Mouse (Mus musculus) CH12.LX (cell line): ENCODE data around the gene Ulk4. TPM values are rescaled to one million over a fixed set of nuclear protein-coding genes. Genes with fewer than 3 reads are reported as not detected.

ENCODE experiments used
- DNase-seq: peaks from one replicate; pipeline ENCODE4 v3.0.0-alpha.2; 2013; ENCODE audit errors: extremely low read depth
- H3K27ac ChIP-seq: 2 replicates; pipeline ENCODE4 v1.5.1; 2012; ENCODE audit warnings: low read depth, mild to moderate bottlenecking, control low read depth, moderate library complexity; ENCODE audit not compliant: insufficient read depth
- H3K27me3 ChIP-seq: replicated peaks from 2 replicates; pipeline ENCODE3; 2012; ENCODE audit warnings: inconsistent platforms
- H3K36me3 ChIP-seq, 2 experiments: replicated peaks in 1 of 2; 2 replicates each; pipeline versions ENCODE3 to v1.6.1; 2012; ENCODE audit warnings: inconsistent platforms in 1 of 2, low read length in 1 of 2, mild to moderate bottlenecking in 1 of 2, mixed read lengths in 1 of 2, moderate library complexity in 1 of 2; ENCODE audit not compliant: control insufficient read depth in 1 of 2, insufficient read depth in 1 of 2
- H3K4me1 ChIP-seq, 2 experiments: 2 replicates each; pipeline ENCODE4 v1.6.1; 2012; ENCODE audit warnings: inconsistent platforms in 1 of 2, moderate library complexity in 1 of 2; ENCODE audit not compliant: insufficient read depth in 2 of 2, control insufficient read depth in 1 of 2
- H3K4me2 ChIP-seq: 2 replicates; pipeline ENCODE4 v1.6.1; 2012; ENCODE audit warnings: low read depth, mild to moderate bottlenecking, control low read depth; ENCODE audit not compliant: poor library complexity, insufficient read depth, severe bottlenecking
- H3K4me3 ChIP-seq, 3 experiments: fragments of 150-350 bp in 1 of 3; sonication (generic) in 1 of 3; replicated peaks in 1 of 3; 2 replicates each; pipeline versions ENCODE3 to v1.5.1; 2011 to 2012; ENCODE audit warnings: low read depth in 2 of 3, low read length in 2 of 3, mild to moderate bottlenecking in 2 of 3, moderate library complexity in 2 of 3, control low read depth in 1 of 3, improper control_type of control experiment in 1 of 3, inconsistent platforms in 1 of 3, mixed read lengths in 1 of 3; ENCODE audit not compliant: poor library complexity in 1 of 3
- H3K79me2 ChIP-seq: replicated peaks from 2 replicates; pipeline ENCODE4 v1.6.1; 2012; ENCODE audit warnings: mild to moderate bottlenecking, moderate library complexity; ENCODE audit not compliant: control insufficient read depth, poor library complexity, insufficient read depth, severe bottlenecking; ENCODE audit errors: extremely low read depth
- H3K9ac ChIP-seq: 2 replicates; pipeline ENCODE4 v1.6.1; 2012; ENCODE audit warnings: low read depth, mild to moderate bottlenecking, control low read depth, moderate library complexity; ENCODE audit not compliant: insufficient read depth
- H3K9me3 ChIP-seq: replicated peaks from 2 replicates; pipeline ENCODE3; 2012; ENCODE audit warnings: low read length, inconsistent platforms, mixed read lengths
- BHLHE40 ChIP-seq: IDR thresholded peaks from 2 replicates; pipeline ENCODE4 v1.6.1; 2011; ENCODE audit warnings: mild to moderate bottlenecking, low read depth, low read length, improper control_type of control experiment
- CHD1 ChIP-seq: IDR thresholded peaks from 2 replicates; pipeline ENCODE4 v1.6.1; 2012; ENCODE audit warnings: low read depth, low read length, improper control_type of control experiment, inconsistent platforms
- CTCF ChIP-seq, 2 experiments: IDR thresholded peaks in 1 of 2; conservative IDR thresholded peaks in 1 of 2; 2 replicates each; pipeline ENCODE4 v1.5.1; 2011 to 2012; ENCODE audit warnings: low read depth in 2 of 2, low read length in 2 of 2, improper control_type of control experiment in 1 of 2, inconsistent platforms in 1 of 2, mild to moderate bottlenecking in 1 of 2, moderate library complexity in 1 of 2
- HCFC1 ChIP-seq: IDR thresholded peaks from 2 replicates; pipeline ENCODE4 v1.6.1; 2012; ENCODE audit warnings: low read depth, mild to moderate bottlenecking, inconsistent platforms, low read length, improper control_type of control experiment
- JUND ChIP-seq: conservative IDR thresholded peaks from 2 replicates; pipeline ENCODE4 v1.6.1; 2011; ENCODE audit warnings: low read depth, low read length, improper control_type of control experiment
- KAT2A ChIP-seq: IDR thresholded peaks from 2 replicates; pipeline ENCODE4 v1.6.1; 2012; ENCODE audit warnings: low read length, improper control_type of control experiment, inconsistent platforms; ENCODE audit not compliant: insufficient replicate concordance
- MAZ ChIP-seq: IDR thresholded peaks from 2 replicates; pipeline ENCODE4 v1.6.1; 2012; ENCODE audit warnings: low read depth, mild to moderate bottlenecking, inconsistent platforms, low read length, improper control_type of control experiment, moderate library complexity
- MYC ChIP-seq: IDR thresholded peaks from 2 replicates; pipeline ENCODE4 v1.6.1; 2011; ENCODE audit warnings: low read depth, mild to moderate bottlenecking, improper control_type of control experiment, low read length
- NRF1 ChIP-seq: IDR thresholded peaks from 2 replicates; pipeline ENCODE4 v1.6.1; 2014; ENCODE audit warnings: low read depth, mild to moderate bottlenecking, inconsistent platforms, low read length, improper control_type of control experiment, moderate library complexity
- POLR2AphosphoS2 ChIP-seq: IDR thresholded peaks from 2 replicates; pipeline ENCODE4 v1.6.1; 2011; ENCODE audit warnings: low read depth, low read length, improper control_type of control experiment
- RAD21 ChIP-seq: IDR thresholded peaks from 2 replicates; pipeline ENCODE4 v1.6.1; 2011; ENCODE audit warnings: low read depth, mild to moderate bottlenecking, low read length, improper control_type of control experiment, moderate library complexity
- RCOR1 ChIP-seq: conservative IDR thresholded peaks from 2 replicates; pipeline ENCODE4 v1.6.1; 2012; ENCODE audit warnings: low read depth, mild to moderate bottlenecking, inconsistent platforms, low read length, improper control_type of control experiment
- SIN3A ChIP-seq: IDR thresholded peaks from 2 replicates; pipeline ENCODE4 v1.6.1; 2012; ENCODE audit warnings: low read length, improper control_type of control experiment, inconsistent platforms
- TBP ChIP-seq: conservative IDR thresholded peaks from 2 replicates; pipeline ENCODE4 v1.6.1; 2011; ENCODE audit warnings: low read depth, low read length, improper control_type of control experiment
- TCF12 ChIP-seq: IDR thresholded peaks from 2 replicates; pipeline ENCODE4 v1.6.1; 2014; ENCODE audit warnings: low read depth, mild to moderate bottlenecking, inconsistent platforms, low read length, improper control_type of control experiment
- UBTF ChIP-seq: IDR thresholded peaks from 2 replicates; pipeline ENCODE4 v1.6.1; 2012; ENCODE audit warnings: low read depth, mild to moderate bottlenecking, inconsistent platforms, low read length, improper control_type of control experiment, moderate library complexity
- USF2 ChIP-seq: conservative IDR thresholded peaks from 2 replicates; pipeline ENCODE4 v1.6.1; 2011; ENCODE audit warnings: low read depth, low read length, improper control_type of control experiment
- ZC3H11A ChIP-seq: IDR thresholded peaks from 2 replicates; pipeline ENCODE4 v1.6.1; 2012; ENCODE audit warnings: low read depth, mild to moderate bottlenecking, inconsistent platforms, low read length, improper control_type of control experiment
- ZKSCAN1 ChIP-seq: IDR thresholded peaks from 2 replicates; pipeline ENCODE4 v1.6.1; 2012; ENCODE audit warnings: low read depth, inconsistent platforms, low read length, improper control_type of control experiment, borderline replicate concordance
- ZMIZ1 ChIP-seq: IDR thresholded peaks from 2 replicates; pipeline ENCODE4 v1.6.1; 2012; ENCODE audit warnings: low read depth, mild to moderate bottlenecking, inconsistent platforms, low read length, improper control_type of control experiment
- ZNF384 ChIP-seq: IDR thresholded peaks from 2 replicates; pipeline ENCODE4 v1.6.1; 2012; ENCODE audit warnings: low read depth, low read length, improper control_type of control experiment, inconsistent platforms
- dilution Hi-C: fragments of 300-500 bp; cut with MboI; formaldehyde crosslinking; loops from 2 replicates; pipeline ENCODE4 v1.14.3; 2020; ENCODE audit warnings: low sequenced_read_pairs; ENCODE audit not compliant: extremely low pct_unique_long_range_greater_than_20kb, extremely low pct_ligation_motif_present
- in situ Hi-C: fragments of 300-500 bp; cut with MboI; formaldehyde crosslinking; loops from 3 replicates; pipeline ENCODE4 v1.14.3; 2019; ENCODE audit warnings: low sequenced_read_pairs, low pct_ligation_motif_present, low pct_unique_long_range_greater_than_20kb, mixed read lengths
- polyA plus RNA-seq: library from polyadenylated mRNA; unstranded; fragments of >175 nt; gene quantifications from 2 replicates; pipeline ENCODE4 v1.2.1, GENCODE M21; 2012; ENCODE audit warnings: low read depth; ENCODE audit not compliant: insufficient read length
- total RNA-seq, 2 experiments: library from RNA; depleted of rRNA; stranded (reverse); fragments of 300-350 nt in 1 of 2; fragments of >200 nt in 1 of 2; gene quantifications; 2 replicates each; pipeline ENCODE4 v1.2.3; 2012 to 2014

Ulk4 gene
- total and polyA plus RNA-seq, 3 experiments: 1.6 to 25.8 (median 18.5) TPM

GRCm38 (mm10) chr9:121153276-121153675 is 123.7 kb downstream of the Ulk4 start:
- in situ Hi-C loops: no loop called here
- Histone ChIP-seq H3K4me1 (no peaks in the 10 kb centered on the region; a peak in 1 of 4 replicates), H3K4me2 (no peak overlapping the region), H3K27ac (no peak overlapping the region), H3K27me3 (no peaks in the 10 kb centered on the region), H3K79me2 (no peaks in the 10 kb centered on the region), H3K36me3 (peaks cover 0 to 47% of the 10 kb centered on the region in 2 experiments), H3K9ac (no peak overlapping the region), H3K4me3 (no peak overlapping the region), H3K9me3 (no peaks in the 10 kb centered on the region)
- dilution Hi-C loops: no loop called here
- TF ChIP-seq USF2: no peak
- TF ChIP-seq MYC: no peak
- no peak for TF ChIP-seq KAT2A
- no peak for TF ChIP-seq RCOR1
- no peak for TF ChIP-seq CTCF (conservative IDR thresholded peaks at IDR 0.05 in 1 of 2, IDR thresholded peaks at IDR 0.05 in 1 of 2; ENCODE audit: low read depth in 2 of 2, low read length in 2 of 2)
- no peak for TF ChIP-seq UBTF
- TF ChIP-seq SIN3A: no peak
- no peak for TF ChIP-seq HCFC1
- no peak for TF ChIP-seq NRF1
- no peak for TF ChIP-seq ZKSCAN1
- no peak for TF ChIP-seq BHLHE40
- no peak for TF ChIP-seq ZMIZ1
- no peak for TF ChIP-seq ZNF384
- no peak for TF ChIP-seq MAZ
- TF ChIP-seq POLR2AphosphoS2: no peak
- no peak for TF ChIP-seq ZC3H11A
- no peak for TF ChIP-seq JUND
- no peak for TF ChIP-seq TCF12
- no peak for TF ChIP-seq RAD21
- no peak for TF ChIP-seq TBP
- no peak for DNase-seq

- H3K9ac ChIP-seq: no peak overlapping the region
- peaks cover 2% of the 10 kb centered on the region in 2 experiments; a peak in 2 of 4 replicates for H3K4me1 ChIP-seq
- H3K36me3 ChIP-seq: peaks cover 5 to 55% of the 10 kb centered on the region in 2 experiments
- dilution Hi-C loops: no loop called here
- H3K79me2 ChIP-seq: no peaks in the 10 kb centered on the region
- no peaks in the 10 kb centered on the region for H3K27me3 ChIP-seq
- H3K9me3 ChIP-seq: peaks cover 2% of the 10 kb centered on the region
- no peak for TF ChIP-seq CHD1
- TF ChIP-seq UBTF: no peak
- no peak overlapping the region for H3K4me3 ChIP-seq
- DNase-seq: no peak
- no peak overlapping the region for H3K27ac ChIP-seq
- H3K4me2 ChIP-seq: no peak overlapping the region
- in situ Hi-C loops: no loop called here
Observed at GRCm38 (mm10) chr9:121148602-121149001, 128.4 kb downstream of the Ulk4 start.
